Mouse (Mus musculus) hindbrain, embryonic 14.5 days (tissue): ENCODE measurements around the gene Stard13. TPM values are rescaled to one million over a fixed set of nuclear protein-coding genes. Genes with fewer than 3 reads are reported as not detected.

Experiments used
- ATAC-seq: fragments of 200-750 bp; cut with Nextera tagmentation; 2 replicates; pipeline ENCODE4 v1.8.0; 2017; ENCODE audit warnings: moderate number of reproducible peaks, mild to moderate bottlenecking, moderate TSS enrichment, moderate library complexity; ENCODE audit not compliant: low FRiP score
- DNase-seq: peaks from one replicate; pipeline ENCODE4 v3.0.0-alpha.2; 2015; ENCODE audit warnings: low spot score
- H3K27ac ChIP-seq: fragments of 300-500 bp; sonication (generic); 2 replicates; pipeline ENCODE4 v1.5.1; 2014; ENCODE audit warnings: mild to moderate bottlenecking, moderate library complexity
- H3K27me3 ChIP-seq: fragments of 300-500 bp; sonication (generic); 2 replicates; pipeline ENCODE4 v1.6.1; 2014; ENCODE audit warnings: mild to moderate bottlenecking, low read length, mixed read lengths; ENCODE audit not compliant: control insufficient read depth, insufficient read depth
- H3K36me3 ChIP-seq: fragments of 300-500 bp; sonication (generic); replicated peaks from 2 replicates; pipeline ENCODE4 v1.6.1; 2014; ENCODE audit not compliant: control insufficient read depth, insufficient read depth
- H3K4me1 ChIP-seq: fragments of 300-500 bp; sonication (generic); replicated peaks from 2 replicates; pipeline ENCODE4 v1.6.1; 2014; ENCODE audit warnings: antibody characterized with exemption, low read length, mixed read lengths; ENCODE audit not compliant: control insufficient read depth, insufficient read depth
- H3K4me2 ChIP-seq: fragments of 300-500 bp; sonication (generic); replicated peaks from 2 replicates; pipeline ENCODE4 v1.6.1; 2014; ENCODE audit warnings: mild to moderate bottlenecking, moderate library complexity
- H3K4me3 ChIP-seq: fragments of 300-500 bp; sonication (generic); replicated peaks from 2 replicates; pipeline ENCODE4 v1.5.1; 2014; ENCODE audit warnings: mild to moderate bottlenecking, low read length
- H3K9ac ChIP-seq: fragments of 300-500 bp; sonication (generic); 2 replicates; pipeline ENCODE4 v1.6.1; 2014
- H3K9me3 ChIP-seq: fragments of 300-500 bp; sonication (generic); 2 replicates; pipeline ENCODE4 v1.6.1; 2016; ENCODE audit warnings: low read length; ENCODE audit not compliant: control insufficient read depth
- whole genome bisulfite sequencing: fragments of 180-500 bp; shearing (Covaris S2); extraction: QIAGEN DNeasy Blood & Tissue Kit; methylation state at CpG from one replicate; pipeline ENCODE4 v1.1.7; 2014; 5-methylcytosine and 5-hydroxymethylcytosine counted together
- polyA plus RNA-seq: library from polyadenylated mRNA; unstranded; fragments of >200 nt; fragmentation: Nextera tagmentation; extraction: Ambion mirVana; gene quantifications from 2 replicates; pipeline ENCODE4 v1.2.1, GENCODE M21; 2014

Stard13 gene
- polyA plus RNA-seq, 1 experiment from 2014 or later: 6.0 TPM

GRCm38 (mm10) chr5:151071430-151071829 is 162.2 kb downstream of the Stard13 start:
- DNase-seq (no peak), ATAC-seq (no peak)
- Histone ChIP-seq H3K4me3 (no peak overlapping the region), H3K4me2 (no peak overlapping the region), H3K9ac (no peak overlapping the region), H3K27me3 (no peaks in the 10 kb centered on the region), H3K27ac (no peak overlapping the region), H3K9me3 (no peaks in the 10 kb centered on the region), H3K4me1 (no peaks in the 10 kb centered on the region), H3K36me3 (no peaks in the 10 kb centered on the region)
- 80% methylated on average over 6 of the region's 6 CpGs for WGBS

GRCm38 (mm10) chr5:151070896-151071295 is 162.7 kb downstream of the Stard13 start:
- DNase-seq (no peak), ATAC-seq (no peak)
- no peak overlapping the region for H3K9ac ChIP-seq
- WGBS: 71% methylated on average over 6 of the region's 6 CpGs
- no peak overlapping the region for H3K27ac ChIP-seq
- no peak overlapping the region for H3K4me2 ChIP-seq
- H3K9me3 ChIP-seq: no peaks in the 10 kb centered on the region
- no peak overlapping the region for H3K4me3 ChIP-seq
- no peaks in the 10 kb centered on the region for H3K27me3 ChIP-seq
- H3K4me1 ChIP-seq: no peaks in the 10 kb centered on the region
- no peaks in the 10 kb centered on the region for H3K36me3 ChIP-seq

- Histone ChIP-seq H3K27me3 (no peaks in the 10 kb centered on the region), H3K4me1 (no peaks in the 10 kb centered on the region), H3K9me3 (no peaks in the 10 kb centered on the region), H3K4me3 (no peak overlapping the region), H3K4me2 (no peak overlapping the region), H3K9ac (no peak overlapping the region), H3K36me3 (no peaks in the 10 kb centered on the region), H3K27ac (no peak overlapping the region)
- DNase-seq (no peak), ATAC-seq (no peak)
- 92% methylated on average over 2 of the region's 2 CpGs for WGBS
Measured at GRCm38 (mm10) chr5:151069569-151069968, 164.1 kb downstream of the Stard13 start.

- H3K4me2 ChIP-seq: no peak overlapping the region
- no peak overlapping the region for H3K9ac ChIP-seq
- H3K9me3 ChIP-seq: peaks cover 7% of the 10 kb centered on the region; the same call in 1 of the 2 replicates
- H3K27me3 ChIP-seq: no peaks in the 10 kb centered on the region
- ATAC-seq (no peak), DNase-seq (no peak)
- no peak overlapping the region for H3K27ac ChIP-seq
- H3K4me3 ChIP-seq: no peak overlapping the region
- WGBS: 86% methylated on average over 5 of the region's 5 CpGs
- H3K36me3 ChIP-seq: peaks cover 9% of the 10 kb centered on the region; the same call in 1 of the 2 replicates
- no peaks in the 10 kb centered on the region for H3K4me1 ChIP-seq
Measured at GRCm38 (mm10) chr5:151066016-151066415, 167.6 kb downstream of the Stard13 start.

- Histone ChIP-seq H3K4me1 (no peaks in the 10 kb centered on the region), H3K27me3 (no peaks in the 10 kb centered on the region), H3K9me3 (peaks cover 7% of the 10 kb centered on the region; the same call in 1 of the 2 replicates), H3K9ac (no peak overlapping the region), H3K27ac (no peak overlapping the region), H3K4me3 (no peak overlapping the region), H3K4me2 (no peak overlapping the region), H3K36me3 (peaks cover 9% of the 10 kb centered on the region; the same call in 1 of the 2 replicates)
- ATAC-seq (no peak), DNase-seq (no peak)
- 81% methylated on average over 1 of the region's 1 CpGs for WGBS
Measured at GRCm38 (mm10) chr5:151065228-151065627, 168.4 kb downstream of the Stard13 start.

- H3K9ac ChIP-seq: no peak overlapping the region
- no peak for ATAC-seq
- no peak overlapping the region for H3K27ac ChIP-seq
- H3K4me3 ChIP-seq: no peak overlapping the region
- WGBS: 100% methylated on average over 2 of the region's 2 CpGs
- DNase-seq: no peak
- H3K9me3 ChIP-seq: peaks cover 7% of the 10 kb centered on the region; the same call in 1 of the 2 replicates
- no peaks in the 10 kb centered on the region for H3K27me3 ChIP-seq
- H3K4me2 ChIP-seq: no peak overlapping the region
- H3K4me1 ChIP-seq: no peaks in the 10 kb centered on the region
- H3K36me3 ChIP-seq: peaks cover 9% of the 10 kb centered on the region; the same call in 1 of the 2 replicates
Measured at GRCm38 (mm10) chr5:151061942-151062341, 171.7 kb downstream of the Stard13 start.

- no peaks in the 10 kb centered on the region; the same call in 1 of the 2 replicates for H3K4me1 ChIP-seq
- DNase-seq: no peak
- no peak overlapping the region for H3K4me3 ChIP-seq
- ATAC-seq: no peak
- no peak overlapping the region for H3K9ac ChIP-seq
- H3K36me3 ChIP-seq: peaks cover 9% of the 10 kb centered on the region; the same call in 1 of the 2 replicates
- no peaks in the 10 kb centered on the region for H3K27me3 ChIP-seq
- no peak overlapping the region for H3K27ac ChIP-seq
- H3K9me3 ChIP-seq: peaks cover 7% of the 10 kb centered on the region; the same call in 1 of the 2 replicates
- no peak overlapping the region for H3K4me2 ChIP-seq
- 70% methylated on average over 12 of the region's 12 CpGs for WGBS
Measured at GRCm38 (mm10) chr5:151060476-151060875, 173.2 kb downstream of the Stard13 start.

- DNase-seq (no peak), ATAC-seq (no peak)
- WGBS: 86% methylated on average over 5 of the region's 5 CpGs
- Histone ChIP-seq H3K4me3 (no peak overlapping the region), H3K27me3 (no peaks in the 10 kb centered on the region), H3K4me1 (no peaks in the 10 kb centered on the region; the same call in 1 of the 2 replicates), H3K4me2 (no peak overlapping the region), H3K9ac (no peak overlapping the region), H3K36me3 (peaks cover 9% of the 10 kb centered on the region; the same call in 1 of the 2 replicates), H3K27ac (no peak overlapping the region), H3K9me3 (peaks cover 7% of the 10 kb centered on the region; the same call in 1 of the 2 replicates)
Measured at GRCm38 (mm10) chr5:151059772-151060171, 173.9 kb downstream of the Stard13 start.

GRCm38 (mm10) chr5:151059352-151059751 is 174.3 kb downstream of the Stard13 start:
- Histone ChIP-seq H3K4me1 (no peaks in the 10 kb centered on the region; the same call in 1 of the 2 replicates), H3K27ac (no peak overlapping the region), H3K4me2 (no peak overlapping the region), H3K36me3 (peaks cover 9% of the 10 kb centered on the region; the same call in 1 of the 2 replicates), H3K27me3 (no peaks in the 10 kb centered on the region), H3K4me3 (no peak overlapping the region), H3K9ac (no peak overlapping the region), H3K9me3 (peaks cover 7% of the 10 kb centered on the region; the same call in 1 of the 2 replicates)
- DNase-seq: no peak
- no peak for ATAC-seq
- WGBS: 93% methylated on average over 10 of the region's 10 CpGs

GRCm38 (mm10) chr5:151057716-151058115 is 175.9 kb downstream of the Stard13 start:
- ATAC-seq (no peak), DNase-seq (no peak)
- no peak overlapping the region for H3K27ac ChIP-seq
- no peak overlapping the region for H3K4me3 ChIP-seq
- no peak overlapping the region for H3K9ac ChIP-seq
- WGBS: 86% methylated on average over 5 of the region's 5 CpGs
- H3K4me1 ChIP-seq: no peaks in the 10 kb centered on the region; the same call in 1 of the 2 replicates
- no peaks in the 10 kb centered on the region for H3K27me3 ChIP-seq
- H3K9me3 ChIP-seq: peaks cover 7% of the 10 kb centered on the region; the same call in 1 of the 2 replicates
- no peak overlapping the region for H3K4me2 ChIP-seq
- H3K36me3 ChIP-seq: peaks cover 9% of the 10 kb centered on the region; the same call in 1 of the 2 replicates
